Mouse (Mus musculus) neural tube, embryonic 13.5 days (tissue): ENCODE results near the gene Kcng4. TPM values are rescaled to one million over a fixed set of nuclear protein-coding genes. Genes with fewer than 3 reads are reported as not detected.

ENCODE experiments used
- ATAC-seq: fragments of 200-750 bp; cut with Nextera tagmentation; 2 replicates; pipeline ENCODE4 v1.8.0; 2017; ENCODE audit warnings: low read depth, mild to moderate bottlenecking, moderate TSS enrichment, moderate library complexity
- H3K27ac ChIP-seq: fragments of 300-500 bp; sonication (generic); replicated peaks from 2 replicates; pipeline ENCODE4 v1.5.1; 2015; ENCODE audit warnings: moderate library complexity, mild to moderate bottlenecking, inconsistent platforms
- H3K27me3 ChIP-seq: fragments of 300-500 bp; sonication (generic); 2 replicates; pipeline ENCODE4 v1.6.1; 2015; ENCODE audit warnings: mild to moderate bottlenecking, inconsistent platforms
- H3K36me3 ChIP-seq: fragments of 300-500 bp; sonication (generic); 2 replicates; pipeline ENCODE4 v1.6.1; 2015; ENCODE audit warnings: mild to moderate bottlenecking, inconsistent platforms
- H3K4me1 ChIP-seq: fragments of 300-500 bp; sonication (generic); replicated peaks from 2 replicates; pipeline ENCODE4 v1.6.1; 2015; ENCODE audit warnings: inconsistent platforms
- H3K4me2 ChIP-seq: fragments of 300-500 bp; sonication (generic); 2 replicates; pipeline ENCODE4 v1.6.1; 2015; ENCODE audit warnings: inconsistent platforms, mild to moderate bottlenecking, moderate library complexity
- H3K4me3 ChIP-seq: fragments of 300-500 bp; sonication (generic); 2 replicates; pipeline ENCODE4 v1.5.1; 2015; ENCODE audit warnings: mild to moderate bottlenecking, inconsistent platforms
- H3K9ac ChIP-seq: fragments of 300-500 bp; sonication (generic); 2 replicates; pipeline ENCODE4 v1.6.1; 2015; ENCODE audit warnings: moderate library complexity, mild to moderate bottlenecking, inconsistent platforms
- H3K9me3 ChIP-seq: fragments of 300-500 bp; sonication (generic); 2 replicates; pipeline ENCODE4 v1.6.1; 2016; ENCODE audit warnings: inconsistent platforms
- WGBS: fragments of 180-500 bp; shearing (Covaris S2); methylation state at CpG from one replicate; pipeline ENCODE4 v1.1.7; 2015; 5-methylcytosine and 5-hydroxymethylcytosine counted together
- polyA plus RNA-seq: library from polyadenylated mRNA; unstranded; fragments of >200 nt; fragmentation: Nextera tagmentation; extraction: Ambion mirVana; gene quantifications from 2 replicates; pipeline ENCODE4 v1.2.1, GENCODE M21; 2015

Gene Kcng4
- not detected in 2 replicates for polyA plus RNA-seq

- Histone ChIP-seq H3K27ac (0 out of 2 replicates have a peak within 1 kb of the TSS, but pooled peaks have one; percentile 4), H3K9ac (no peak within 1 kb of the TSS), H3K4me3 (no peak within 1 kb of the TSS), H3K4me2 (no peak within 1 kb of the TSS), H3K36me3 (no peaks in the 10 kb centered on the region), H3K27me3 (peaks cover 20% of the 10 kb centered on the region), H3K9me3 (no peaks in the 10 kb centered on the region), H3K4me1 (peaks cover 34% of the 10 kb centered on the region)
- whole genome bisulfite sequencing: 61% methylated on average over 6 of the region's 6 CpGs
- no peak for ATAC-seq
Observed at GRCm38 (mm10) chr8:119635378-119635777, at the start of gene Kcng4. Kcng4 (minus strand) TSS chr8:119635680.

- ATAC-seq: no peak
- Histone ChIP-seq H3K36me3 (no peaks in the 10 kb centered on the region), H3K27me3 (0 out of 2 replicates have a peak, but pooled peaks cover 3% of the 10 kb centered on the region), H3K27ac (no peak overlapping the region), H3K4me3 (no peak overlapping the region), H3K9ac (no peak overlapping the region), H3K9me3 (no peaks in the 10 kb centered on the region), H3K4me1 (no peaks in the 10 kb centered on the region; the same call in 1 of the 2 replicates), H3K4me2 (no peak overlapping the region)
- WGBS: 65% methylated on average over 14 of the region's 14 CpGs
Observed at GRCm38 (mm10) chr8:119679184-119679583, 43.7 kb upstream of the Kcng4 start.

GRCm38 (mm10) chr8:119678138-119678843 is 42.8 kb upstream of the Kcng4 start:
- ATAC-seq: 0 out of 2 replicates have a peak, but pooled peaks have one; percentile 25
- Histone ChIP-seq H3K27me3 (0 out of 2 replicates have a peak, but pooled peaks cover 3% of the 10 kb centered on the region), H3K4me2 (peak overlapping the region; percentile 20), H3K27ac (no peak overlapping the region), H3K9me3 (no peaks in the 10 kb centered on the region), H3K9ac (no peak overlapping the region), H3K4me1 (no peaks in the 10 kb centered on the region; the same call in 1 of the 2 replicates), H3K36me3 (no peaks in the 10 kb centered on the region), H3K4me3 (no peak overlapping the region)
- WGBS: 7% methylated on average over 18 of the region's 18 CpGs

GRCm38 (mm10) chr8:119676389-119676788 is 40.9 kb upstream of the Kcng4 start:
- Histone ChIP-seq H3K9me3 (no peaks in the 10 kb centered on the region), H3K4me3 (no peak overlapping the region), H3K4me1 (no peaks in the 10 kb centered on the region; the same call in 1 of the 2 replicates), H3K27ac (no peak overlapping the region), H3K27me3 (no peaks in the 10 kb centered on the region), H3K9ac (no peak overlapping the region), H3K36me3 (no peaks in the 10 kb centered on the region), H3K4me2 (no peak overlapping the region)
- ATAC-seq: peak; percentile 48; the same call in 1 of the 2 replicates
- 16% methylated on average over 8 of the region's 8 CpGs for WGBS

- WGBS: 78% methylated on average over 5 of the region's 5 CpGs
- Histone ChIP-seq H3K4me2 (no peak overlapping the region), H3K4me1 (peaks cover 6% of the 10 kb centered on the region; the same call in 1 of the 2 replicates), H3K4me3 (no peak overlapping the region), H3K36me3 (no peaks in the 10 kb centered on the region), H3K9ac (no peak overlapping the region), H3K27me3 (no peaks in the 10 kb centered on the region), H3K9me3 (no peaks in the 10 kb centered on the region), H3K27ac (no peak overlapping the region)
- no peak for ATAC-seq
Observed at GRCm38 (mm10) chr8:119675457-119675856, 40.0 kb upstream of the Kcng4 start.

- Histone ChIP-seq H3K9me3 (no peaks in the 10 kb centered on the region), H3K9ac (no peak overlapping the region), H3K4me2 (no peak overlapping the region), H3K4me3 (no peak overlapping the region), H3K27ac (no peak overlapping the region), H3K4me1 (peaks cover 7% of the 10 kb centered on the region; the same call in 1 of the 2 replicates), H3K27me3 (no peaks in the 10 kb centered on the region), H3K36me3 (no peaks in the 10 kb centered on the region)
- WGBS: 80% methylated on average over 11 of the region's 11 CpGs
- no peak for ATAC-seq
Observed at GRCm38 (mm10) chr8:119673976-119674555, 38.6 kb upstream of the Kcng4 start.

- Histone ChIP-seq H3K4me2 (no peak overlapping the region), H3K9ac (0 out of 2 replicates have a peak overlapping the region, but pooled peaks have one; percentile 22), H3K9me3 (no peaks in the 10 kb centered on the region), H3K27me3 (peaks cover 10% of the 10 kb centered on the region; the same call in 1 of the 2 replicates), H3K4me3 (no peak overlapping the region), H3K27ac (no peak overlapping the region), H3K36me3 (no peaks in the 10 kb centered on the region), H3K4me1 (peaks cover 7% of the 10 kb centered on the region; the same call in 1 of the 2 replicates)
- no peak for ATAC-seq
- 67% methylated on average over 16 of the region's 16 CpGs for WGBS
Observed at GRCm38 (mm10) chr8:119670419-119671091, 35.1 kb upstream of the Kcng4 start.

GRCm38 (mm10) chr8:119669284-119669683 is 33.8 kb upstream of the Kcng4 start:
- no peak for ATAC-seq
- H3K4me2 ChIP-seq: no peak overlapping the region
- 51% methylated on average over 12 of the region's 12 CpGs for WGBS
- peaks cover 10% of the 10 kb centered on the region; the same call in 1 of the 2 replicates for H3K27me3 ChIP-seq
- no peak overlapping the region for H3K9ac ChIP-seq
- no peaks in the 10 kb centered on the region for H3K9me3 ChIP-seq
- peaks cover 7% of the 10 kb centered on the region; the same call in 1 of the 2 replicates for H3K4me1 ChIP-seq
- H3K36me3 ChIP-seq: no peaks in the 10 kb centered on the region
- H3K27ac ChIP-seq: no peak overlapping the region
- no peak overlapping the region for H3K4me3 ChIP-seq

GRCm38 (mm10) chr8:119668447-119668846 is 33.0 kb upstream of the Kcng4 start:
- Histone ChIP-seq H3K36me3 (no peaks in the 10 kb centered on the region), H3K27ac (no peak overlapping the region), H3K27me3 (peaks cover 10% of the 10 kb centered on the region; the same call in 1 of the 2 replicates), H3K9me3 (no peaks in the 10 kb centered on the region), H3K4me3 (no peak overlapping the region), H3K9ac (no peak overlapping the region), H3K4me1 (peaks cover 7% of the 10 kb centered on the region; the same call in 1 of the 2 replicates), H3K4me2 (no peak overlapping the region)
- 56% methylated on average over 9 of the region's 9 CpGs for WGBS
- ATAC-seq: no peak

- H3K9me3 ChIP-seq: no peaks in the 10 kb centered on the region
- H3K27me3 ChIP-seq: peaks cover 10% of the 10 kb centered on the region; the same call in 1 of the 2 replicates
- H3K4me2 ChIP-seq: no peak within 1 kb of the TSS
- H3K4me3 ChIP-seq: no peak within 1 kb of the TSS
- no peak for ATAC-seq
- 22% methylated on average over 13 of the region's 14 CpGs for WGBS
- H3K36me3 ChIP-seq: no peaks in the 10 kb centered on the region
- no peak within 1 kb of the TSS for H3K27ac ChIP-seq
- no peak within 1 kb of the TSS for H3K9ac ChIP-seq
- peaks cover 9% of the 10 kb centered on the region for H3K4me1 ChIP-seq
Observed at GRCm38 (mm10) chr8:119666219-119666951, 30.9 kb upstream of the Kcng4 start, which contains the start of gene Wfdc1. Wfdc1 (plus strand) TSS chr8:119666365.

GRCm38 (mm10) chr8:119665270-119665669 is 29.8 kb upstream of the Kcng4 start:
- Histone ChIP-seq H3K36me3 (no peaks in the 10 kb centered on the region), H3K27me3 (peaks cover 10% of the 10 kb centered on the region; the same call in 1 of the 2 replicates), H3K4me3 (no peak overlapping the region), H3K9me3 (no peaks in the 10 kb centered on the region), H3K9ac (no peak overlapping the region), H3K4me1 (peaks cover 13% of the 10 kb centered on the region), H3K4me2 (no peak overlapping the region), H3K27ac (no peak overlapping the region)
- WGBS: 84% methylated on average over 6 of the region's 6 CpGs
- no peak for ATAC-seq
